Mouse (Mus musculus): ENCODE measurements around the gene Pde5a. TPM values are rescaled to one million over a fixed set of nuclear protein-coding genes. Genes with fewer than 3 reads are reported as not detected.

The Pde5a gene
- total RNA-seq (2021) = 10 to 100 TPM; 10.5 to 12.9 TPM

- peak; percentile 85 to 91 for DNase-seq
- intact Hi-C loops (cut with DNase I) = loop anchor here (2.0 kb wide), 1 partner anchor 82 kb away; no protein-coding TSS in a partner anchor
These were observed at the start of gene Pde5a for GRCm38 (mm10) chr3:122728852-122729600. Pde5a (plus strand) TSS chr3:122728947.

GRCm38 (mm10) chr3:122680851-122681250, 47.9 kb upstream of the Pde5a start:
- intact Hi-C loops (cut with DNase I) = no loop called here
- no peak for DNase-seq

GRCm38 (mm10) chr3:122682352-122682751, 46.4 kb upstream of the Pde5a start:
- intact Hi-C loops (cut with DNase I) = no loop called here
- no peak for DNase-seq

- peak; percentile 21 to 22 for DNase-seq
- intact Hi-C loops (cut with DNase I) = no loop called here
These were observed 43.9 kb upstream of the Pde5a start for GRCm38 (mm10) chr3:122684832-122685231.

DNA sequence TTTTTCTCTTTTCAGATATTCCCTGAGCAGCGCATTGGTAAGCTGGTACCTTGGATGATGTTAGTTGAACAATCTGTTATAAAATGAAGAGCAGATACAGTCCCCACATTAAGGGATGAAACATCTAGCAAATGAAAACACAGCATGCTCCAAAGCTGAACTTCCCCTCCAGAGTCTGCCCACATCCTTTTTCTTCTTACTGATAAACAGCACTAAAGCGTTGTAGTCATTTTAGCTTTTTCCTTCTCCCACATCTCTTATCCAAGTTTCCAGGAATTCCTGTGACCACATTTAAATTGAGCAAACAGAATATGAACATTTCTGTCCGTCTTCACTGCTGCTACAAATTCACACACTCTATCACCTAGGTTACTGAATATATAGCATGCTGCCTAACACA, 35.7 kb upstream of the Pde5a start:
- intact Hi-C loops (cut with DNase I) = no loop called here

GRCm38 (mm10) chr3:122695870-122696269, 32.9 kb upstream of the Pde5a start:
- intact Hi-C loops (cut with DNase I) = no loop called here
- DNase-seq = no peak

More for the DNA sequence above, 35.7 kb upstream of the Pde5a start:
- no peak for DNase-seq

DNA sequence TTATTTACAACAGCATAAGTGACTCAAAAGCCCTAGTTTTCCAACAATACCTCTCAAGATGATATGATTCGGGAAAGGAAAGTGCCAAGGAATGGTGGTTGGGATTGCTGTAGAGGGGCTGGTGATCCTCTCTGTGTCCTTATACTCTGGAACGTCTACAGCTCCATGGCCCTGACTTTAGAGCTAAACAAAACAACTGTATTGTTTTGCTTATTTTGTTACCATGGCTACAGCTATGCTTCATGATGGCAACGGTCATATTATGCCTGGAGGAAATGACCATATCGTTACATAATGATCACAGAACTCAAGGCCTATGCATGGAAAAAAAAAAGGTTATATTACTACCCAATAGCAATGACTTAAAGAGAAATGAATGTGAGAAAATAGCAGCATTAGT, 32.1 kb upstream of the Pde5a start:
- DNase-seq = no peak
- intact Hi-C loops (cut with DNase I) = no loop called here

DNA sequence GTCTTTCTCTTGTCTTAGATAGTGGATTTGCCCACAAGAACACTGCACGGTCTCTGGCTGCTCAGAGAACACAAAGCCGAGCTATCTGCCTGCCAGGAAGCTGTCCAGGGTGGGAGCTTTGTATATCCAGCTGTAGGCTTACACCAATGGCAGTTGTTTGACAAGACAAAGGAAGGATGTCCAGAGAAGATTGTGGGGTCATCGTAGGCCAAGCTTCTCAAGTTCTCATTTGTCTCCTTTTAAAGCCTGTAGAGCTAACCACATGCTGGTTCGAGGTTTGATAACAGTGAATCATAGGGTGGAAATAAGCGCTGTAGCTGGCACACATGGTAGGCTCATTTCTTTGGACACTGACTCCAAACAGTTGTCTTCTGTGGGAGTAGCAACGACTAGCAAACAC, 24.5 kb upstream of the Pde5a start:
- DNase-seq = peak; percentile 14 to 18
- intact Hi-C loops (cut with DNase I) = no loop called here

DNA sequence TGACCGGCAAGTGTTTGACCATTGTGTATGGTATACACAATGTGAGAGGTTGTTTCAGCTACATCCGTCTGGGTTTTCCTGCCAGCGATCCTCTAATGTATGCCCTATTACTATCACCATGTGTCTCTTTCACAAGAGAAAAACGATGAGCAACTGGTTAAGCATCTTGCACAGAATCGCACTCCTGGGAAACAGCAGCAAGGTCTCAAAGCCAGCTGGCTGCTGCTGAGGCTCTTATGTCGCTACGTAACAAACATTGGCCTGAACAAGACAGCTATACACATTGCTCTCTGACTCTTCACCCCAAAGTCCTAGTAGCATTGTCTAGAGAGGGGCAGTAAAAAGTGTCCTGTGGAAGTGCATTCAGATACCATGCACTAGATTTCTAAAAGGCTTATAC, 23.5 kb upstream of the Pde5a start:
- DNase-seq = no peak
- intact Hi-C loops (cut with DNase I) = no loop called here

DNA sequence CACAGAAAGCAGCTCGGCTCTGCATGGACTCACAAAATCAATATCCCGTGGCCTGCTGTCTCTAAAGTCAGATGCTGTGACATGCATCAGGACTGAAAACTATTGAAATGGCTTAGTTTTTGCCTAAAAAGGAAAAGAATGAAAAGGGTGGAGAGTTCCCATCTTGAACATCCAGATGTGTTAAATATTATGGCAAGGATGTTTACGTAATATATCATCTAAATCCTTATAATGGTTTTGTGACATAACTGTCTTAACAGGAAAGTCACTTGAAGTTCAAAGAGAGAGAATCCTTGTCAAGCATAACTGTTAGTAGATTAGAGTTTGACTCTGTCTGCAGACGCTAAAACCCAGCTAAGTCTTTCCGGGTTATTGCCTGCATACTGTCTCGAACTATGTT, 20.3 kb upstream of the Pde5a start:
- intact Hi-C loops (cut with DNase I) = no loop called here

GRCm38 (mm10) chr3:122710141-122710540, 18.6 kb upstream of the Pde5a start:
- no peak for DNase-seq
- intact Hi-C loops (cut with DNase I) = no loop called here

More for the DNA sequence above, 20.3 kb upstream of the Pde5a start:
- DNase-seq = no peak

GRCm38 (mm10) chr3:122718631-122719030, 10.1 kb upstream of the Pde5a start:
- intact Hi-C loops (cut with DNase I) = no loop called here
- DNase-seq = no peak

GRCm38 (mm10) chr3:122721522-122721921, 7.2 kb upstream of the Pde5a start:
- intact Hi-C loops (cut with DNase I) = no loop called here

GRCm38 (mm10) chr3:122729601-122729959, 833 bp downstream of the Pde5a start:
- intact Hi-C loops (cut with DNase I) = loop anchor here (2.0 kb wide), 1 partner anchor 83 kb away; no protein-coding TSS in a partner anchor
- DNase-seq = peak; percentile 76 to 84

More at GRCm38 (mm10) chr3:122721522-122721921, 7.2 kb upstream of the Pde5a start:
- DNase-seq = no peak

DNA sequence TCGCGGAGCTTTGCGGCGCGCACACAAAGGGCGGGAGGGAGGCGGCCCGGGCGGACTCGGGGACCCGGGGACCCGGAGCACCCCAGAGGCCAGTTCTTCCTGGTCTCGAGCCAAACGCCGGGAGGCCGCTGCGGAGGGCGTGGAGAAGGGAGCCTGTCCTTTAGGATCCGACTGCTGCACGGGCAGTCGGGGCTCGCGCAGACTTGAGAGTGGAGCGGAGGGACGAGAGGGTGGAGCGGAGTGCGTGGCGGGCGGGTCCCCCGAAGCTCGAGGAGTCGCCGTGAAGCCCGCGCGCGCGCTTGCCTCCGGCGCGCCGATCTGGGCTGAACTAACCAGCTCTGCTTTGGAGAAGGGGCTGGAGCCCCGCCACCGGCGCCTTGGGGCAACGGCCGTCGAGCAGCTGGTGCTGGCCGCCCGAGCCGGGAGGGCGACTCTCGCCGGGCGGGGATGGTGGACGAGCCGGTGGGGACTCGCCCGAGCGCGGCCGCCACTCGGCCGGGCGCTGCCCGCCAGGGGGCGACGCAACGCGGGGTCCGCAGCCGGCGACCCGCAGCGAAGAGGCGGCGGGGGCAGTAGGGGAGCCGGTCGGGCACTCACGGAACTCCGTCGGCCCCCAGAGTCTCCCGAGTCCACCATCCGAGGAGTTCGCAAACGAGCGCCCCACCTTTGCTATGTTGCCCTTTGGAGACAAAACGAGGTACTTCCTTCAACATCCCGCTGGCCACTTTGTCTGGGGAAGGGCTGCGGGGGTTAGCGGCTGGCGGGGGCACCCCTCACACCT, 1.4 kb downstream of the Pde5a start:
- DNase-seq = peak; percentile 82 to 83
- intact Hi-C loops (cut with DNase I) = loop anchor here (1.0 to 2.0 kb wide), 3 partner anchors 54 to 175 kb away; no protein-coding TSS in a partner anchor

DNA sequence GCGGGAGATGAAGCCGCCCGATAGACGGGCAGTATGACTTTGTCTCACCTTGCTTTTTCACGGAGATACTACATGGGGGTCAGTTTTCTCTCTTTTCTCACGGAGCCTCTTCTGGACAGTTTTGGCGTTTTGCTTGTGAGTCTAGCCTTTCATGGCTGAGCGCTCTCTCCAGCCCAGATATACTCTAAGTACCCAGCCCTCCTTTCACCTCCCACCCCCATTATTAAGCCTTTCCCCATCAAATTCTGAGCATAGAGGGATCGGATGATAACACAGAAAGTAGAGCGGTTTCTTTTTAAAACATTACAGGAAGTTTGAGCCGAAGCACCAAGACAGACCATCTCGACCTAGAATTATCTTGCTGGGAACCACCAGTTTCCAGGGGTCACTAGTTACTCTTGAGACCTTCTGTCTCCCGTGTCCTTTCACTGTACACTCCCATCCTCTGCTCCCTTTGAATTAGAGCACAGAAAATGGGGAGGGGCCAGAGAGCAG, 2.0 kb downstream of the Pde5a start:
- intact Hi-C loops (cut with DNase I) = loop anchor here (1.0 to 2.0 kb wide), 2 partner anchors 54 to 174 kb away; no protein-coding TSS in a partner anchor
- DNase-seq = peak in 1 of 2 experiments; percentile 15

- DNase-seq = no peak
- intact Hi-C loops (cut with DNase I) = no loop called here
These were observed 5.1 kb downstream of the Pde5a start for GRCm38 (mm10) chr3:122733806-122734205.

- DNase-seq = no peak
- intact Hi-C loops (cut with DNase I) = no loop called here
These were observed 5.6 kb downstream of the Pde5a start for GRCm38 (mm10) chr3:122734329-122734728.

DNA sequence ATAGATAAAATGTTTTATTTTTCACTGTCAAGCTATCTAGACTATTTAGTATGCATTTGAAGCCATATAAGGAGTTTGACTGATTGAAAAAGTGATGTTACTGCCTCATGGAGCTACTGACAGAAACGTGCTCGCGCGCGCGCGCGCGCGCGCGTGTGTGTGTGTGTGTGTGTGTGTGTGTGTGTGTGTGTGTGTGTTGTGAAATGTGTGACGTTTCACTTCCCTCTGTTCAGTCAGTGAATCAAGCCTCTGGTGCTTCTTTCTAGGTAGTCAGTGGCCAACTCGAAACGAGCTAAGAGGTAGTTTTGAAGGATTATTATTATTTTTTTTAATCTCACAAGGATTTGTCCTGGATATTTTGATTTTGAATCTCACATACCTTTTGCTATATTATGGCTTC, 10.7 kb downstream of the Pde5a start:
- intact Hi-C loops (cut with DNase I) = no loop called here
- DNase-seq = no peak

- DNase-seq = no peak
- intact Hi-C loops (cut with DNase I) = no loop called here
These were observed 15.5 kb downstream of the Pde5a start for GRCm38 (mm10) chr3:122744265-122744664.

DNA sequence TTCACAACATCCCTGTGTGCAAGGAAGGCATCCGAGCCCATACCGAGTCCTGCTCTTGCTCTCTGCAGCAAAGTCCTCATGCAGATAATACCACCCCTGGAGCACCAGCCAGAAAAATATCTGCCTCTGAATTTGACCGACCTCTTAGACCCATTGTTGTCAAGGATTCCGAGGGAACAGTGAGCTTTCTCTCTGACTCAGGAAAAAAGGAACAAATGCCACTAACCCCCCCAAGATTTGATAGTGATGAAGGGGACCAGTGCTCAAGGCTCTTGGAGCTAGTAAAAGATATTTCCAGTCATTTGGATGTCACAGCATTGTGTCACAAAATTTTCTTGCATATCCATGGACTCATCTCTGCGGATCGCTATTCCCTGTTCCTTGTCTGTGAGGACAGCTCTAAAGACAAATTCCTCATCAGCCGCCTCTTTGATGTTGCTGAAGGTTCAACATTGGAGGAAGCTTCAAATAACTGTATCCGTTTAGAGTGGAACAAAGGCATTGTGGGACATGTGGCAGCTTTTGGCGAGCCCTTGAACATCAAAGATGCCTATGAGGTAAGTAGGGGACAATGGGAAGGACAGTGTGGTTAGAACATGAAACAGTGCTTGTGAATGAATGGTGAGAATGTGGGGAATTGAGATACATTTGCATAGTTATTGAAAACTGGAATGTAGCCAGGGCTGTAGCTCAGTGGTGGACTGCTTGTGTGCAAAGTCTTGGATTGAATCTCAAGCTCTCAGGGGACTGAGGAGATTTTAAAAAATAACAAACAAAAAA, 19.4 kb downstream of the Pde5a start:
- no peak for DNase-seq
- intact Hi-C loops (cut with DNase I) = no loop called here
